Mouse (Mus musculus): ENCODE measurements around the gene Pld4. TPM values are rescaled to one million over a fixed set of nuclear protein-coding genes. Genes with fewer than 3 reads are reported as not detected.

The Pld4 gene
- polyA plus RNA-seq, 1 experiment: 4.0 TPM

DNA sequence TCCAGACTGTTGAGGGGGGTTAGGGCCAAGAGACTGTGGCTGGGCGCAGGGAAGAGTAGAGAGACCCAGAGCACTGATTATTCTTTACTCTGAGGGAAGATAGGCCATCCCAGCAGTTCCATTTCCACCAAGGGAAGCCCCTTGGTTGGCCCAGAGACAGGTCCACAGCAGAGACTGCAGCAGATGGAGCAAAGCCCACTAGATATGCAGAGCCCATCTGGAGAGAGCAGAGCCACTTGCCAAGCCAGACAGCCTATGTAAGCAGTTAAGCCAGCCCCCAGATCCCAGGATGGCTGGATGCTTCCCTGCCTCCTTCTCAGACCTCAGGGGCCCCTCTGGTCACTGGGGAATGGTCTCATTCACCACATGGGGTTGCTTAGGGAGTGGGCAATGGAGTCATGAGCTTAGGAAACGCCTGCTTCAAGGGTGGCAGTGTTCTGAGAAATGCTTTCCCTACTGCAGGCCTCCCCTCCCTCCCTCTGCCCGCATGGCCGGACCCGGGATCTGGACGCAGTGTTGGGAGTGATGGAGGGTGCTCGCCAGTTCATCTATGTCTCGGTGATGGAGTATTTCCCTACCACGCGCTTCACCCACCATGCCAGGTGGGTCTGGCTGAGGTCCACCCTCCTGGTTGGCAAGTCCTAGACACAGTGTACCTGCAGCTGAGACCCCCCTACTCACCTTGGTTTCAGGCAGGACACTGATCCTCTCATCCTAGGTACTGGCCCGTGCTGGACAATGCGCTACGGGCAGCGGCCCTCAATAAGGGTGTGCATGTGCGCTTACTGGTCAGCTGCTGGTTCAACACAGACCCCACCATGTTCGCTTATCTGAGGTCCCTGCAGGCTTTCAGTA, 6.8 kb downstream of the Pld4 start:
- TF ChIP-seq POLR2A (IDR thresholded peaks at IDR 0.05; ENCODE audit: control insufficient read depth, low read depth, low read length) (no peak), CTCF (IDR thresholded peaks at IDR 0.05; ENCODE audit: control insufficient read depth, insufficient read depth, insufficient replicate concordance, low read depth, low read length) (no peak)
- H3K36me3 ChIP-seq (ENCODE audit: control insufficient read depth, insufficient read depth, low read length): no peaks in the 10 kb centered on the region
- no peaks in the 10 kb centered on the region for H3K4me1 ChIP-seq (ENCODE audit: control insufficient read depth, insufficient read depth, low read length)
- no peaks in the 10 kb centered on the region for H3K27me3 ChIP-seq (ENCODE audit: control insufficient read depth, insufficient read depth, low read length)
- H3K27ac ChIP-seq (ENCODE audit: control insufficient read depth, insufficient read depth, low read depth, low read length): no peak overlapping the region
- H3K4me3 ChIP-seq (ENCODE audit: control insufficient read depth, low read depth, low read length): no peak overlapping the region

GRCm38 (mm10) chr12:112768166-112768565, 7.7 kb downstream of the Pld4 start:
- Histone ChIP-seq H3K27me3 (ENCODE audit: control insufficient read depth, insufficient read depth, low read length) (no peaks in the 10 kb centered on the region), H3K27ac (ENCODE audit: control insufficient read depth, insufficient read depth, low read depth, low read length) (no peak overlapping the region), H3K36me3 (ENCODE audit: control insufficient read depth, insufficient read depth, low read length) (no peaks in the 10 kb centered on the region), H3K4me1 (ENCODE audit: control insufficient read depth, insufficient read depth, low read length) (no peaks in the 10 kb centered on the region), H3K4me3 (ENCODE audit: control insufficient read depth, low read depth, low read length) (no peak overlapping the region)
- TF ChIP-seq CTCF (IDR thresholded peaks at IDR 0.05; ENCODE audit: control insufficient read depth, insufficient read depth, insufficient replicate concordance, low read depth, low read length) (no peak), POLR2A (IDR thresholded peaks at IDR 0.05; ENCODE audit: control insufficient read depth, low read depth, low read length) (no peak)

DNA sequence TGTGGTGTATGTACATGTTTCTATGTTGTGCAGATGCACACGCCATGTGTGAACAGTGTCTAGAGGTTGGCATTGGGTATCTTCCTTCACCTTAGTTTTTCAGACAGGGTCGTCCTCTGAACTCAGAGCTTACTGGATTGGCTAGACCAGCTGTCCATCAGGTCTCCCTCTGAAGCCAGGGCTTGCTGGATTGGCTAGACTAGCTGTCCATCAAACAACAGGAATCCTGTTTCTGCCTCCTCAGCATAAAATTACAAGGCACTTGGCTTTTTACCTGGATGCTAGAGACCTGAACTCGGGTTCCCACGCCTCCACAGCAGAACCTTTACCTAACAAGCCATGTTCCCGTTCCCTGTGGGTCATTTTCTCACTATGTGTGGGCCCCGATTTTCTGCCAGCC, 8.6 kb downstream of the Pld4 start:
- Histone ChIP-seq H3K27ac (ENCODE audit: control insufficient read depth, insufficient read depth, low read depth, low read length) (no peak overlapping the region), H3K4me1 (ENCODE audit: control insufficient read depth, insufficient read depth, low read length) (no peaks in the 10 kb centered on the region), H3K4me3 (ENCODE audit: control insufficient read depth, low read depth, low read length) (no peak overlapping the region), H3K27me3 (ENCODE audit: control insufficient read depth, insufficient read depth, low read length) (no peaks in the 10 kb centered on the region), H3K36me3 (ENCODE audit: control insufficient read depth, insufficient read depth, low read length) (no peaks in the 10 kb centered on the region)
- no peak for TF ChIP-seq CTCF (IDR thresholded peaks at IDR 0.05; ENCODE audit: control insufficient read depth, insufficient read depth, insufficient replicate concordance, low read depth, low read length)
- no peak for TF ChIP-seq POLR2A (IDR thresholded peaks at IDR 0.05; ENCODE audit: control insufficient read depth, low read depth, low read length)

GRCm38 (mm10) chr12:112769751-112770150, 9.3 kb downstream of the Pld4 start:
- Histone ChIP-seq H3K27ac (ENCODE audit: control insufficient read depth, insufficient read depth, low read depth, low read length) (no peak overlapping the region), H3K4me3 (ENCODE audit: control insufficient read depth, low read depth, low read length) (no peak overlapping the region), H3K27me3 (ENCODE audit: control insufficient read depth, insufficient read depth, low read length) (no peaks in the 10 kb centered on the region), H3K4me1 (ENCODE audit: control insufficient read depth, insufficient read depth, low read length) (no peaks in the 10 kb centered on the region), H3K36me3 (ENCODE audit: control insufficient read depth, insufficient read depth, low read length) (no peaks in the 10 kb centered on the region)
- TF ChIP-seq CTCF (IDR thresholded peaks at IDR 0.05; ENCODE audit: control insufficient read depth, insufficient read depth, insufficient replicate concordance, low read depth, low read length) (no peak), POLR2A (IDR thresholded peaks at IDR 0.05; ENCODE audit: control insufficient read depth, low read depth, low read length) (no peak)

DNA sequence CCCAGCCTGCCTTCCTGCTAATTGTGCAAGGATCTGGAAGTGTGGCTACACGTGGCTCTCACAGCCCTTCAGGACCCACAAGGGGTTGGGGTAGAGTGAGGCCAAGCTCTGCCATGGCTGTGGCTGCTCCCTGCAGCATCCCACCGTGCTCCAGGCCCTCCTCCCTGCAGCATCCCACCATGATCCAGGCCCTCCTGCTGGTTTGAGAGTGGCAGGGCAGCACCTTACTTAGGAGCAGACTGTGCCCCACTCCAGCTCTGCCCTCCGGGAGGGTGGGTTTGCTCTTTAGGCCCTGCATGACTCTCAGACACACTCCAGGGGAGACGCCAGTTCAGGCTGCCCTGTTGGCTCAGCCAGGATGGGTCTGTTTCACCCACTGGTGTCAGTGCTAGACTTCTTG, 9.9 kb downstream of the Pld4 start:
- Histone ChIP-seq H3K27me3 (ENCODE audit: control insufficient read depth, insufficient read depth, low read length) (no peaks in the 10 kb centered on the region), H3K27ac (ENCODE audit: control insufficient read depth, insufficient read depth, low read depth, low read length) (no peak overlapping the region), H3K4me1 (ENCODE audit: control insufficient read depth, insufficient read depth, low read length) (no peaks in the 10 kb centered on the region), H3K36me3 (ENCODE audit: control insufficient read depth, insufficient read depth, low read length) (no peaks in the 10 kb centered on the region), H3K4me3 (ENCODE audit: control insufficient read depth, low read depth, low read length) (no peak overlapping the region)
- TF ChIP-seq CTCF (IDR thresholded peaks at IDR 0.05; ENCODE audit: control insufficient read depth, insufficient read depth, insufficient replicate concordance, low read depth, low read length) (no peak), POLR2A (IDR thresholded peaks at IDR 0.05; ENCODE audit: control insufficient read depth, low read depth, low read length) (no peak)

GRCm38 (mm10) chr12:112772306-112772705, 11.9 kb downstream of the Pld4 start:
- Histone ChIP-seq H3K36me3 (ENCODE audit: control insufficient read depth, insufficient read depth, low read length) (no peaks in the 10 kb centered on the region), H3K27ac (ENCODE audit: control insufficient read depth, insufficient read depth, low read depth, low read length) (no peak overlapping the region), H3K4me1 (ENCODE audit: control insufficient read depth, insufficient read depth, low read length) (no peaks in the 10 kb centered on the region), H3K4me3 (ENCODE audit: control insufficient read depth, low read depth, low read length) (no peak overlapping the region), H3K27me3 (ENCODE audit: control insufficient read depth, insufficient read depth, low read length) (no peaks in the 10 kb centered on the region)
- TF ChIP-seq POLR2A (IDR thresholded peaks at IDR 0.05; ENCODE audit: control insufficient read depth, low read depth, low read length) (no peak), CTCF (IDR thresholded peaks at IDR 0.05; ENCODE audit: control insufficient read depth, insufficient read depth, insufficient replicate concordance, low read depth, low read length) (no peak)

DNA sequence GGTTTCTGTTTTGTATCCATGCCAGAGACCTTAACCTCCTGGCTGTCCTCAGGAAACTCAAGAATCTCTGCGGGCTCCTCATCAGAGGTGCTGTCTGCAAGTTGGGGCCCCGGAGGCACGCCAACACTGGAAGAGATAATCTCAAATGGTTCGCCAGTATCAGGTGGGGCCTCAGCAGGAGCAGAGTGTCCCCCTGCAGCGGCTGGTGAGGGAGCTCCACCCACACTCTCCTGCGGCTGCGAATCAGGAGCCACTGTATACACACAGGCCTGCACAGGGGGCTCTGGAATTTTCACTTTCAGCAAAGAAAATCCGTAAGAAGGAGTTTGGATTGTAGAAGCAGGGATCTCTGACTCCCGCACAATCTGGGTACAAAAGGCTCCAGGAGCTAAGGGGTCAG, 12.9 kb downstream of the Pld4 start:
- TF ChIP-seq POLR2A (IDR thresholded peaks at IDR 0.05; ENCODE audit: control insufficient read depth, low read depth, low read length) (no peak), CTCF (IDR thresholded peaks at IDR 0.05; ENCODE audit: control insufficient read depth, insufficient read depth, insufficient replicate concordance, low read depth, low read length) (no peak)
- H3K4me3 ChIP-seq (ENCODE audit: control insufficient read depth, low read depth, low read length): no peak overlapping the region
- H3K27ac ChIP-seq (ENCODE audit: control insufficient read depth, insufficient read depth, low read depth, low read length): no peak overlapping the region
- no peaks in the 10 kb centered on the region for H3K27me3 ChIP-seq (ENCODE audit: control insufficient read depth, insufficient read depth, low read length)
- no peaks in the 10 kb centered on the region for H3K36me3 ChIP-seq (ENCODE audit: control insufficient read depth, insufficient read depth, low read length)
- no peaks in the 10 kb centered on the region for H3K4me1 ChIP-seq (ENCODE audit: control insufficient read depth, insufficient read depth, low read length)
